Mouse (Mus musculus): Measurements from ENCODE around the gene Sipa1l2.

Gene Sipa1l2

GRCm38 (mm10) chr8:125513935-125514334, 55.7 kb downstream of the Sipa1l2 start:
- no peak for DNase-seq (ENCODE audit: low spot score)

GRCm38 (mm10) chr8:125513242-125513866, 56.3 kb downstream of the Sipa1l2 start:
- no peak for DNase-seq (ENCODE audit: low spot score)

GRCm38 (mm10) chr8:125512561-125512960, 57.0 kb downstream of the Sipa1l2 start:
- no peak for DNase-seq (ENCODE audit: low spot score)

GRCm38 (mm10) chr8:125510861-125511668, 58.5 kb downstream of the Sipa1l2 start:
- no peak for DNase-seq (ENCODE audit: low spot score)

- DNase-seq (ENCODE audit: low spot score), result no peak
Measured at GRCm38 (mm10) chr8:125509776-125510175, 59.8 kb downstream of the Sipa1l2 start.

GRCm38 (mm10) chr8:125509175-125509574, 60.4 kb downstream of the Sipa1l2 start:
- no peak for DNase-seq (ENCODE audit: low spot score)

GRCm38 (mm10) chr8:125507291-125507690, 62.3 kb downstream of the Sipa1l2 start:
- DNase-seq (ENCODE audit: low spot score), result no peak

- no peak for DNase-seq (ENCODE audit: low spot score)
Measured at GRCm38 (mm10) chr8:125504605-125505257, 64.9 kb downstream of the Sipa1l2 start.

- DNase-seq (ENCODE audit: low spot score), result no peak
Measured at GRCm38 (mm10) chr8:125503808-125504207, 65.8 kb downstream of the Sipa1l2 start.

- DNase-seq (ENCODE audit: low spot score), result no peak
Measured at GRCm38 (mm10) chr8:125502828-125503227, 66.8 kb downstream of the Sipa1l2 start.

- no peak for DNase-seq (ENCODE audit: low spot score)
Measured at GRCm38 (mm10) chr8:125500005-125500404, 69.6 kb downstream of the Sipa1l2 start.

- no peak for DNase-seq (ENCODE audit: low spot score)
Measured at GRCm38 (mm10) chr8:125498508-125498907, 71.1 kb downstream of the Sipa1l2 start.

GRCm38 (mm10) chr8:125495545-125495944, 74.1 kb downstream of the Sipa1l2 start:
- no peak for DNase-seq (ENCODE audit: low spot score)

- DNase-seq (ENCODE audit: low spot score), result no peak
Measured at GRCm38 (mm10) chr8:125493254-125493815, 76.3 kb downstream of the Sipa1l2 start.

GRCm38 (mm10) chr8:125492416-125492815, 77.2 kb downstream of the Sipa1l2 start:
- DNase-seq (ENCODE audit: low spot score), result no peak

GRCm38 (mm10) chr8:125488747-125489146, 80.9 kb downstream of the Sipa1l2 start:
- no peak for DNase-seq (ENCODE audit: low spot score)

- no peak for DNase-seq (ENCODE audit: low spot score)
Measured at GRCm38 (mm10) chr8:125485715-125486114, 83.9 kb downstream of the Sipa1l2 start.

- no peak for DNase-seq (ENCODE audit: low spot score)
Measured at GRCm38 (mm10) chr8:125484530-125485196, 84.9 kb downstream of the Sipa1l2 start.

GRCm38 (mm10) chr8:125482491-125483096, 87.0 kb downstream of the Sipa1l2 start:
- DNase-seq (ENCODE audit: low spot score), result no peak

GRCm38 (mm10) chr8:125474876-125475275, 94.7 kb downstream of the Sipa1l2 start:
- no peak for DNase-seq (ENCODE audit: low spot score)

- no peak for DNase-seq (ENCODE audit: low spot score)
Measured at GRCm38 (mm10) chr8:125471374-125471773, 98.2 kb downstream of the Sipa1l2 start.
